Mouse (Mus musculus) stomach, adult 2 months (tissue): ENCODE results near the gene Psg19. TPM values are rescaled to one million over a fixed set of nuclear protein-coding genes. Genes with fewer than 3 reads are reported as not detected.

Experiments used
- polyA plus RNA-seq: library from polyadenylated mRNA; depleted of rRNA; stranded (reverse); fragments of >200 nt; gene quantifications from 2 replicates; pipeline ENCODE4 v1.2.3, GENCODE M21; 2012; rRNA removed

Psg19 gene
- polyA plus RNA-seq: not detected in 2 replicates

GRCm38 (mm10) chr7:18798420-18798819, at the start of gene Psg19:
Gene Psg19 (minus strand): TSS chr7:18798520.

GRCm38 (mm10) chr7:18839865-18840264, 41.5 kb upstream of the Psg19 start, which contains the start of gene Mill2:
Gene Mill2 (plus strand): TSS chr7:18839966.

GRCm38 (mm10) chr7:18821507-18821906, 23.2 kb upstream of the Psg19 start, which contains the start of gene Psg17:
Gene Psg17 (minus strand): TSS chr7:18821607.

Other genes starting within 250 kb of the Psg19 start
- not detected in 2 replicates for gene Psg27, start 231.2 kb downstream of the Psg19 start, polyA plus RNA-seq
- not detected in 2 replicates for gene Psg23, start 182.0 kb downstream of the Psg19 start, polyA plus RNA-seq
- gene Psg21, start 141.8 kb downstream of the Psg19 start, polyA plus RNA-seq: not detected in 2 replicates
- gene Psg20, start 112.3 kb downstream of the Psg19 start, polyA plus RNA-seq: not detected in 2 replicates
- gene Psg22, start 80.4 kb downstream of the Psg19 start, polyA plus RNA-seq: 0.03 TPM in 1 of 2 replicates, not detected in the other
- gene Psg17, start 23.1 kb upstream of the Psg19 start, polyA plus RNA-seq: 0.10 TPM in 1 of 2 replicates, not detected in the other
- 2.3 and 2.9 TPM in 2 replicates for gene Mill2, start 41.4 kb upstream of the Psg19 start, polyA plus RNA-seq
- 181 and 289 TPM in 2 replicates for gene Pglyrp1, start 72.8 kb upstream of the Psg19 start, polyA plus RNA-seq
- gene Ccdc61, start 111.9 kb upstream of the Psg19 start, polyA plus RNA-seq: 14.5 and 18.4 TPM in 2 replicates
- 0.28 and 0.38 TPM in 2 replicates for gene Nova2, start 127.4 kb upstream of the Psg19 start, polyA plus RNA-seq
- not detected in 2 replicates for gene Nanos2, start 188.9 kb upstream of the Psg19 start, polyA plus RNA-seq
- 5.5 and 6.7 TPM in 2 replicates for gene Mypop, start 192.7 kb upstream of the Psg19 start, polyA plus RNA-seq
- 18.4 and 26.7 TPM in 2 replicates for gene Irf2bp1, start 205.5 kb upstream of the Psg19 start, polyA plus RNA-seq
- 50.7 and 52.1 TPM in 2 replicates for gene Foxa3, start 225.0 kb upstream of the Psg19 start, polyA plus RNA-seq
- gene Sympk, start 225.9 kb upstream of the Psg19 start, polyA plus RNA-seq: 47.9 and 60.8 TPM in 2 replicates